Mouse (Mus musculus): ENCODE data around the gene Myof.

Myof gene

DNA sequence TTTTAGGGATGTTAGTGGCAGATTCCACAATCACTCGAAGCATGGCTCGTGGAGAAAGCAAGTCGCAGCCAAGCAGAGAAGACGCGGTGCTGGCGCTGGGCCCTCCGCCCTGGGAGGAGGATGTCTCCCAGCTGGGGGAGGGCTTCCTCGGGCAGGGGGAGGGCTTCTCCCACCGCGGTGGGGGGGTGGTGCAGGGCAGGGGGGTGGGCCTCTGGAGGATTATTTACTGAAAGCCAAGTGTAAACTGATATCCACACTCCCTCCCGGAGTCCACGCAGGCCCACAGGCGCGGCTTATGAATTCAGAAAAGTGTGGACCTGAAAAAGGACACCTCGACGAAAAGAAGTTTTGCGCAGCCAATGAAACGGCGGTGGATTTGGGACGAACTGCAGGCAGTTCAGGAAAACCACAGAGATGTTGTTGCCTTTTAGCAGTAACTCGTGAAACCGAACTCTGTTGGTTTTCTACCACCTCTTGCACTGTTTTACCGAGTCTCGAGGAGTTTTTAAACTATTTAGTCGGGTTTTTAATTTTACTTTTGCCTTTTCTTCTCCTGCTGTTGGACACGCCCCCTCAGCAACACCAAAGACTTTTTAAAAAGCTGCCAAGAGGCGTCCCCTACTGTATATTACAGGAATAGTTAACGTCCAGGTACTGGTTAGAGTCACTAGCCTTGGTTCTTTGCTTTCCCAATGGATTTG is at the start of gene Myof:
Myof (minus strand) TSS at position 297 of the 701 bp plus-strand sequence.
- DNase-seq (ENCODE audit: low read depth, low spot score): no peak

DNA sequence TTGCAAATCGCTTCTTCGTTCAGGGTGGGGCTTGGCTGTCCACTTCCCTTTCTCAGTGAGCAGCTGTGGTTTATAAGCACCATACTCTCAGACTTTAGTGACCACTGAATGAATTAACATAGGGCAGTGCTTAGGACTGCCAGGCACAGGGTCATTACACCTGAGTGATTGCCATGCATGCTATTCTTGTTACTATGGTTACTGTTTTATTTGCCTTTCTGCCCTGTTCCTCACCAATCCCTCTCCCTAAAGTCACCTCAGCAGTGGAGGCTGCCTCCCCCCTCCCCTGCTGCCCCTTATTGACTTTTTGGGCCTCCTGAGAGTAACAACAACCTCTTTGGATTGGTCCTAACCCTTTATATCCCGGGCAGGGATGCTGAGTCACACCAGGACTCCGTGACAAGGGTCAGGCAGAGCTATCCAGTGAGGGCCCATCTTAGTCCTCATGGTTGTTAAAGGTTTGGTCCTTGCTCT is 48.2 kb upstream of the Myof start:
- DNase-seq (ENCODE audit: low read depth, low spot score): no peak

DNA sequence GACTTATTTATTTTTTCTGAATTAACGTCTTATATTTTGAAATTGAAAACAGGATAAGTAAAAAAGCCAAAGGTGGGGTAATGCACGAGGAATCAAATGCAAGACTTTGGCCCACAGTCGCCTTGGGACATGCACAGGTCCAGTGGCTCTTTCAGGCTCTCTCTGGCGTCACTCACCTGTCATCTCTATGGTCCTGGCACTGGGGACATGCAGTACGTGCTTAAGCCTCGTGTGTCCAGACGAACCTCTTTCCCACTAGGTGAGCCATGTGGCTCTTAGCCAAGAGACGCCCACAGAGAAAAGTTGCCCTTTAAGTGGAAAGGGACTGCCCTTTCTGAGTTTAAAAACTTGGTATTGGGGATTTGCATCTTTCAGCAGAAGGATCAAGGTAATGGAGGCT is 46.0 kb upstream of the Myof start:
- no peak for DNase-seq (ENCODE audit: low read depth, low spot score)

DNA sequence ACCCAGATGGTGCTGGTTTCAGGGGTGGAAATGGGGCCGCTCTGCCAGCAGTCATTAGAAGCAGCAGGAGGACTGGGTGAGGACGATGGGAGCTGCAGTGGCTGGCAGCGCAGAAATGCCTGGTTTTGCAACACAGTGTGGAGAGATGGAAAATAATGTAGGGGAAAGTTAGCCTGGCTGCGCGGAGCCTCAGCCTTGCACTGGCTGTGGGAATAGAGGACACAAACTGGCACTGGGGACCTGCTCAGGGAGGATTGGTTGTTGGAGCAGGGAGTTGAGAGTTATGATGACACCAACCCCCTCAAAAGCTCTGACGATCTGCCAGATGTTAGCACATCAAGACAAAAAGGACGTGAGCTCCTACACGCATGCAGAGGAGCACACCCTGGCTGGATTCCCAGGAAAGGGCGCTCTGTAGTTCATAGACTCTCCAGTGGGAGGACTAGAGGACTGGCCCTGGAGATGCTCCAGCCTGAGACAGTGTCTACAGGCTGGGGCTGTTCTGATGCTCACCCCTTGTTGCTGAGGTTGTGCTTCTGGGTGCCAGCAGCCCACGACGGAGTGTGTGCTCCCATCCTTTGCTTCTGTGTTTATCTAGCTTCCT is 43.7 kb upstream of the Myof start:
- DNase-seq (ENCODE audit: low read depth, low spot score): peak; percentile 37

DNA sequence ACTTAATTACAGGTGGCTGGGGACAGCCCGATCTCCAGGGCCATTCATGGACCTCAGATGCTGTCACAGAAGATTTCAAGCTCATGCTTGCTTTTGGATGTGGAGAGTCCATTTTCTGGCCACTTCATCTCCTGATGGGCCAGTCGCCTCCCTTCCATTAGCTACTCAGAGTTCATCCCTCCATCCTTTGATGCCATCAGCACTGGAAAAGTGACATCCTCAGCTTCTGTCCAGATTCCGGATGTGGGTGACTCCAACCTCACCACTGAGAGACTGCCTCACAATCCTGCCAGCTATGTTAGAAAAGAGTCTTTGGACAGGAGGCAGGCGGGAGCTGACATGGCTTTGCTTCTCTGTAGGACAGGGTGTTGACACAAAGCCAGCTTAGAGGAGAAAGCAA is 42.5 kb upstream of the Myof start:
- DNase-seq (ENCODE audit: low read depth, low spot score): no peak

DNA sequence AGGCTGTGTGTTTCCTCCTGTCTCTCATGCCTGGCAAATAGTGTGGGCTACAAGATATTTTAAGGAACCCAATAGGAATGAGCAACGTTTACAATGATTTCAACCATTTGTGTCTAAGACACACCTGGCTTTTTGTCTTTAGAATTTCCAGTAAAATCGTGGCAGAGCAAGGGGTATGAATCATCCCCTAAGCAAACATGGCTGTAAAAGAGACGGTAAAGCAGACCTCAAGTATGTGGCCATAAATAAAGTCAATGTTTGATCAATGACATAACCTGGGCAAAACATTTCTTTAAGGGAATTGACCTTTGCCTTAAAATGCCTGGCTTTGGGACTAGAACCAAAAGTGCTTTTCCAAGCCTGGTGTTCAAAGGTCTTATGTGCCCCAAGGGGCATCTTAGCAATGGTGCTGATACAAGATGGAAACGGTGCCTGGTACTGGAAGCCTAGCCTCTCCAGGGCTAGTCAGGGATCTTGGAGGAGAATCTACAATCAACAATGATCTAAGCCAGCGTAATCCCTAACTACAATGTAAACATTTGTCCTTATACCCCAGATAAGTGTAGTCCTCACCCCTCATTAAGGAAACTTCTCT is 39.7 kb upstream of the Myof start:
- DNase-seq (ENCODE audit: low read depth, low spot score): no peak

DNA sequence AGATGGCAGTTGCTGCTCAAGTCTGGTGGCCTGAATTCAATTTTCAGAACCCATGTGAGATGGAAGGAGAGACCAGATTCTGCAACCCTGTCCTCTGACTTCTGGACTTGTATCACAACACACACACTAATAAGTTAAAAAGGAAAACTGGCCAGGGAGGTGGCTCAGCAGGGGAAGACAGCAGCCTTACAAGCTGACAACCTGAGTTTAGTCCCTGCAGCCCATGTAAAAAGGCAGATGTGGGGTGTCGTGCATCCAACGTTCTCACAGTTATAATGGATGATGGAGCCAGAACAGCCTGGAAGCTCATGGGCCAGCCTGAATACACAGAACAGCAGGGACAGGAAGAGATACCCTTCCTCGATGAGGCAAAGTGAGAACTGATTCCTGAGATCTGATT is 38.0 kb upstream of the Myof start:
- DNase-seq (ENCODE audit: low read depth, low spot score): no peak

DNA sequence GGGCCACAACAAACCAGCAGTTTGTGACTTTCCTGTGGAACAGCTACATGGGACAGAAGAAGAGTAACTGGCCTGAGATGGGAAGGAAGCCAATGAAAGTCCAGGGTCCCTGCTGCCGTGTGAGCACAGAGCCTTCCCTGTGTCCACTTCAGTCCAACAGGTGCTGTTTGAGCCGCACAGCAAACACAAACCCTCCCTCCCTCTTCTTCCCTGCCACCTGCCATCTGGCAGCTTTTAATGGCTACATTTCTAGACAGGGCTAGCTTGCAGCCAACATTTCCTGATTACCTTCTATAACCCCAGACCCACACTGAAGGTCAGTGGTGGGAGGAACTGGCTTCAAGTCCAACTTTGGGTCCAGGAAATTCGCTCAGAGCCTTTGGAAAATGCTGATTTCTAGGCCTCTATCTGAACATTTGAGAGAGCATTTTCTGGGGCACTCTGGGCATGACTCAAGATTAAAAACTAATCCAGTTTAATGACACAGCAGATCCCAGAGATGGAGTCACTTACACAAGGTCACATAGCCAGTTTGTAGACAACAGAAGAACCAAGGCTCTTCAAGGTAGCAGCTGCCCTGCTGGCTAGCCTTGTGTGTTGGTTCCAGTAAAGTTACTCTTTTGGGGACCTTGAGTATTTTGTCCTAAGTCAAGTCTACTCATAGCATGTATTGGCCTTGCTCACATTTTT is 34.6 kb upstream of the Myof start:
- DNase-seq (ENCODE audit: low read depth, low spot score): no peak

DNA sequence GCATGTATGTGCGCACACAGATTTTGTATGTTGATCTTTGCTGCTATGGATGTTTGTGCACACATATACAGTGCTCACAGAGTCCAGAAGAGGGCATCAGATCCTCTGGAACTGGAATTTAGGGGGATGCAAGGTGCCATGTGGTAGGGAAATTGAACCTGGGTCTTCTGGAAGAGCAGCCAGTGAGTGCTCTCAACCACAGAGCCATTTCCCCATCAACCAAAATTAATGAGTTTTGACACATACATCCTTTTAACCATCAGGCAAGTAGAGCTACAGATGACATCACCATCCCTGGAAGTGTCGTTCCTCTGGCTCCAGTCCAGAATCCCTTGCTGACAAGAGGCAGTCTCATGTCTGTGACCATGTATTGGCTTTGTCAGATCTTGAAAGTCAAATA is 32.9 kb upstream of the Myof start:
- no peak for DNase-seq (ENCODE audit: low read depth, low spot score)

DNA sequence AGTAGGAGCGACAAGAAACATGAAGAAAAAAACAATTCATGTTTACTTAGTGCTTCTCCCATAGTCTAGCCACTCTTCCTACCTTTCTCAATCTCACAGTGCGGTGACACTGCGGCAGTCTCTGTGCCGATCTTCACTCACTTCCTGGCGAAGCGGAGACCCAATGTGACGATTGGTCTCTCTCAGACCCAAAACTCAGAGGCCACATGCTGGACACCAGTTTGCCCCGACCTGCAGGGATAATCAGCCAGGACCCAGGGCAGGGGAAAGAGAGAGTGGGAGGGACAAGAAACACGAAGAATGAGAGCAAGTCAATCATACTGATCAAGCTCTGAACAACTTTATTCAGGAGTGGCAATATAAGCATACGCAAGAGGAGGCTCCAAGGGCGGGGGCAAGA is 31.7 kb upstream of the Myof start:
- no peak for DNase-seq (ENCODE audit: low read depth, low spot score)

DNA sequence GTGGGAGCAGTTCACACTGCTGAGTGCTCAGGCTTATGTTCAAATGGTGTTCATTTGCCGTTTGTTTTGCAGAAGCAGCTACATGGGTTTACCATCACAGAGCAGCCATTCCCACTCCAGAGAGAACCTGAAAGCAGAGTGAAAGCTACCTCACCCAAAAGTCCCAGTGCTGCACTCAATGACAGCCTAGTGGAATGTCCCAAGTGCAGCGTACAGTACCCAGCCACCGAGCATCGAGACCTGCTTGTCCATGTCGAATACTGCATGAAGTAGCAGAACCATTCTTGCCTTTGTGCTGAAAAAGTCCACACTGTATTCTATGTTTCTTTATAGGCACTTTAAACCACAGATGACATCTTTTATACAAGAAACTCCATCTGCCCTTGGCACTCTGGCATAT is 29.8 kb upstream of the Myof start:
- no peak for DNase-seq (ENCODE audit: low read depth, low spot score)

DNA sequence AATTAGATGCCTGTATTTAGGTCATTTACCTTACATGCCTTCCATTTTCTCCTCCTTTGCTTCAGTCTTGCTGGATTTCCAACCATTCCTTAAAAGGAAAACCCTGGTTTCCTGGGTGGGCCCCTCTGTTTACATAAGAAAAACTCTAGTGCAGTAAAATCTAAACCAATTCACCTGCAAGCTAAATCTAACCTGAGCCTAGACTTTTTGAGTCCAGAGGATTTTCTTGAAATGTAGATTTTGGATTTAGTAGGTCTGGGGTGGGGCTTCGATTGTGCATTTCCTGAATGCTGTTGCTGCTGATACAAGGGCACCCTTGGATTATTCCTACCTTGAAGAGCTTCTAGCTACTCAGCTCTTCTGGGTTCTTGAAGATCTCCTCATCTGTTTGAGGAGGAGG is 20.7 kb upstream of the Myof start:
- DNase-seq (ENCODE audit: low read depth, low spot score): no peak

DNA sequence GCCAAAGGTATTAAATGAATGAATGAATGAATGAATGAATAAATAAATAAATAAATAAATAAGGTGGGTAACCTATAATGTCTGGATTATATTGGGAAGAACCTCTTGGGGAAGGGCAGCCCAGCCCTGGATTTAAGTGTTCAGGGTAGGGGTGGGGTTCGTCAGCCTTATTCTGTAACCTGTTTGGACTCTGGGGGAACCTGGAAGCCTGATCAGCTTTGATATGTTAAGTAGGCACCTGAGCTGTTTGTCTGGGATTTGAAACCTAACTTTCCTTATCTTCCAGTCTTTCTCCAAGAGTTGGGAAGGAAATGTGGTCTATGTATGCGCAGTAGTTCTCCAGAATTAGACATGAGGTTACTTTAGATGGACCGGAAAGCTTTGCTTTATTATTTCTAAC is 19.8 kb upstream of the Myof start:
- DNase-seq (ENCODE audit: low read depth, low spot score): no peak

DNA sequence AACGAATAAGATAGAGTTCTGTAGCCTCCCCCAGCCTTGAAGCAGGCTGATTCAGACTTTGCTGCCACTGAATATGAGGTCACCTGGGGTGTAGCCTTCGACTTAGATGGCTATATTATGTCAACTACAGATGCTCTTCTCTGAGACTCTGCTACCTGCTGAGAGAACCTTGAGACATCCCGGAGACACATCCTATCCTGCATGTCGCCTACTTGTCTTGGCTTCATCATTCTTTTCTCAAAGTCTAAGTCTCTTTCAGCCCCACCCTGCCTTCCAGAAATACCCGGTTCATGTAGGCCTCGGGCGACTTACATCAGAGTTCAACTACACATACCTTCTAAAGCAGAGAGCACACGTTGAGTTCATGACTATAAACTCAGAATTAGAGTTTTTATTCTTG is 13.6 kb upstream of the Myof start:
- no peak for DNase-seq (ENCODE audit: low read depth, low spot score)

DNA sequence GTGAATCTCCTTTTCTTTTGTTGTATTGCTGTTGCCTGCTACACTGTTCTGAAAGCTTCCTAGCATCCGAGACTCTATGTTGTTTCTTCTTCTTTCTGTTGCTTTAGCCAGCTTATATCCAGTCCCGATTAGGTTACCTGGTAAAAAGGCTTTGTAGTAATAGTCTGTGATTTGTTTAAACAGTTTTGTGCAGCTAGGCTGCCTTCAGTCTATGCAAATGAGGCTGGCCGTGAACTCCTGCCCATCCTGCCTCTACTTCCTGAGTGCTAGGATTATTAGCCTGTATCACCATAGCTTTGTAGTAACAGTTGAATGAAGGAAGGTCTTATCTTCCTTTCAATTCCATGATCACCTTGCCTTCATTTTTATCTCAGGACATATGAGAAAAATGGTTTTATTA is 12.9 kb upstream of the Myof start:
- no peak for DNase-seq (ENCODE audit: low read depth, low spot score)

DNA sequence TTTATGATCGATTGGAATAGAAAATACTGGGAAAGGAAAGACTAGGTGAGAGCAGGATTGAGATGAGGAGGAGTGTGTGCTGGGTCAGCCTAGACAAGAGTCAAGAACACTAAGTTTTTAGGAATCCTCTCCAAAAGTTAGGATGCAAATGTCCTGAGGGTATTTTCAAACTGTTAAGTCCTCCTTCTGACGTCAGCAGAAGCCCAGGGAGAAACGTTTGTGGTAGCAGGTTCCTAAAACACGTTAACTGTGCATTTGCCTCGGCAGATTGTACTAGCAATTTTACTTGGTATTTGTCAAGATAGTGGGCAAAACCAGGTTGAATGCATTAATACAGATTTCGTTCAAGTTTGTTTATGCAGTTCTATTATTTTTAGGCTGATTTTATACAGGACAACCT is 12.4 kb upstream of the Myof start:
- DNase-seq (ENCODE audit: low read depth, low spot score): no peak

DNA sequence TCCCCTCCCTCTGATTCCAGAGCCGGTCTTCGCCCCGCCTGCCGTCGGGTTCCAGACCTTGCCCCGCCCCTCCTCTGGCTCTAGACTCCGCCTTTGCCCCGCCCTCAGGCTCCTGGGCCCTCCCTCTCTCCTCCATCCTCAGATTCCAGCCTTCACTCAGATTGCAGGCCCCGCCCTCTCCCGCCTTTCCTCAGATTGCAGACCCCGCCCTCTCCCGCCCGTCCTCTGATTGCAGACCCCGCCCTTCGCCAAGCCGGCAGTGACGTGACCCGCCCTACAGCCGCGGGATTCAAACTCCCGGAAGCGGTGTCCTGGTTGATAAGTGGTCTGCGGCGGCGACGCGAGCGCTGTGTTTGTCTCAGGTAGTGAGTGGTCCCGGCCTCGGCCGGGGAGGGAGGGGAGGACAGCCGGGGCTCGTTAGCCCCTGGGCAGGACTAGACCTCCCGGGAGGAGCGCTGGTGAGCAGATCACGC is 11.4 kb upstream of the Myof start, which contains the start of gene Cep55:
Cep55 (plus strand) TSS at position 292 of the 473 bp plus-strand sequence.
- peak; percentile 95 for DNase-seq (ENCODE audit: low read depth, low spot score)

DNA sequence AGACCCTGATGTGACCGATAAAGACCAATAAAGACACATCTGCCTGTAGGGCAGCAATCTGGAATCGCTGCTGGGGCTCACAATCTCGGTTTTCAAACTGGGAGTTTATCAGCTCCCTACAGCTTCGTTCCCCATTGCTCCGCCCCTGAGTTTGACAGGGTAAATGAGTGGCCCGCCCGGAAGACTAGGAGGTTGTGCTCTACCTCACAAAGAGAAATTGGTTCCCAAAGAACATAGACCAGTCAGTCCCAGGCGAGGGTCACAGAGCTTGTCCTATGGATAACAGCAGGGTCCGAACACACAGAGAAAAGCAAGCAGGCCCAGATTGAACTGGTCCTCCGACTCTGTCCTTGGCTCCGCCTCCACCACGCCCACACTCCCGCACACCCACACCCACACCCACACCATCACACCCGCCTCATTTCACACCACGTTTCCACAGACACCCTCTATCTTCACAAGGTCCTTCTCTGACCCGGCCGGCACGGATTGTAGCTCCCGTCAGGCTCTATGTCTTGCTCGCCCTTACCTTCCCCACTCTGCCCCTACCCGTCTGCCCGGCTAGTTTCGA is 10.9 kb upstream of the Myof start:
- DNase-seq (ENCODE audit: low read depth, low spot score): no peak

DNA sequence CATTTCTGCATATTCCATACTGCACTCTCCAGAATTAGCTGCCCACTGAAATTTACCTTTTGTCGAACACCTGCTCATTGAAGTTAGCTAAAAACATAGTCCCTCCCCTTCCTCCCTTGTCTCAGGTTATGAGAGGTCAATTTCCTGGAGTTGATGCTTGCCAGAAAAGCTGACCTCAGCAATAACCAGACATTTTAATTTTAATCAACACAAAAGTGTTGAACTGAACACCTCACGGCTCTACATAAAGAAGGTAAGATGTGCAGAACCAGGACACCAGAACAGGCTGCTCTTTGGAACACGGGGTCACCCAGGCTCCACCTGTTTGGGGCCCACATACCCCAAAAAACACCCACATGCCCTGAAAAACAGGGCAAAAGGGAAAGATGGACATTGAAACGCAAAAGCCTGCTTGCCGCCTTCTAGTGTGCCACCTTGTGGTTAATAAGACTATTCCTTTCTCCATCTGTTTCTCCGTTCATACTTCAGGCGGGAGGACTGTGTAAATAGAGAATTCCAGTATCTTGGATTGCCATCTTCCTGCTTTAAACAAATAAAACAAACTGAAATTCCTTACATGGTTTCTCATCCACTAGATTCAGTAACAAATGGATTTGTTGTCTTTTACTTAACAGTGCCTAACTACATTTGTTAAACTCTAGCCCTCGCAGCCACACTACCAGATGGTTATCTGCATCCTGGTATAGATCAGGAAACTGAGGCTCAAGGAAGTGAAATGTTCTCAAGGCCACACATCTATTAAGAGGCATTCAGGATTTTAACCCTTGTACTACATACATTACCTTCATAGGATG is 10.1 kb upstream of the Myof start:
- no peak for DNase-seq (ENCODE audit: low read depth, low spot score)

DNA sequence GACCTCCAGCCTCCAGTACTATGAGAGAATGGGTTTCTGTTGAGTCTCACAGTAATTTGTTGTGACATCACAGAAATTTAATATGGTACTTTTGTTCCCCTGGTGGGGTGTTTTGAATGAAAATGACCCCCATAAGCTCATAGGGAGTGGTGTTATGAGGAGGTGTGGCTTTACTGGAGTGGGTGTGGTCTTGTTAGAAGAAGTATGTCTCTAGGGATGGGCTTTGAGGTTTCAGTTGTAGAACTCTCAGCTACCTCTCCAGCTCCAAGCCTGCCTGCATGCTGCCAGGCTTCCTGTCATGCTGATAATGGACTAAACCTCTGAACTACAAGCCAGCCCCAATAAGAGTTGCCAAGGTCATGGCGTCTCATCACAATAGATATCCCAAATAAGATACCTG is 6.3 kb upstream of the Myof start:
- no peak for DNase-seq (ENCODE audit: low read depth, low spot score)

DNA sequence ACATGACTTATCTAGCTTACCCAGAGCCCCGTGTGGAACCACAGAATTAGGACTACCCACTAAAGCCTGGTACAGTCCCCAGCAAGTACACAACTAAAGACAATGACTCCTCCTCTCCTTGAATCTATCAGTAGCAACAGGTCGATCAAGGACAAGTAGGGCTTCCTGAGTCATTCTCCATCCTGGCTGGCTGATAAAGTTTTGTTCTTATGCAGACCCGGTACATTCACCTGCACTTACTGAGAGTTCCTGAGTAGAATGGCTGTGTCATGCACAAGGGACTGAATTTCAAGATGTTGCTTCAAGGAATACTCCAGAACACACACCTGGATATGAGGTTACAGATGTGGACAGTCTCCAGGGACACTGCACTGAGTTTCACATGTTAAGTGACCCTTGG is 1.8 kb upstream of the Myof start:
- no peak for DNase-seq (ENCODE audit: low read depth, low spot score)
